Mouse (Mus musculus): ENCODE measurements at regions not wholly inside any gene's neighbourhood (a gene's known extent, or its start where the extent isn't known, plus 50 kb on each side); places are given as distances from the start of the nearest gene placed in this dataset.

GRCm38 (mm10) chr1:76420525-76420924 is 874.5 kb downstream of the Slc4a3 start:
- TF ChIP-seq POLR2A (IDR thresholded peaks at IDR 0.05; ENCODE audit: low read depth, low read length) (no peak), CTCF (IDR thresholded peaks at IDR 0.05; ENCODE audit: extremely low read depth, insufficient read depth, insufficient read length, insufficient replicate concordance) (no peak)

All from spleen, adult 2 months (tissue).